Mouse (Mus musculus): ENCODE measurements around the gene Ncor2. TPM values are rescaled to one million over a fixed set of nuclear protein-coding genes. Genes with fewer than 3 reads are reported as not detected.

Ncor2 gene
- total RNA-seq, 2 experiments from 2014 or later: 85.9 to 97.7 TPM

Other genes with a start within 250 kb of the Ncor2 start
- gene Rflna, start 176.0 kb downstream of the Ncor2 start, total RNA-seq (2021): under 1 TPM; 0.84 to 0.98 TPM
- gene Scarb1, start 161.9 kb upstream of the Ncor2 start, total RNA-seq (2021): 10 to 100 TPM; 55.0 to 80.1 TPM
- gene Gm10382, start 210.1 kb upstream of the Ncor2 start, total RNA-seq (2021): not detected
- gene Ubc, start 211.0 kb upstream of the Ncor2 start, total RNA-seq (2021): 1,000 to 10,000 TPM in 1 of 2 experiments, 100 to 1,000 TPM in 1; 660 to 1,001 TPM

Data from gastrocnemius, postnatal 14 days (tissue).